Mouse (Mus musculus): ENCODE data around the gene Morc3. TPM values are rescaled to one million over a fixed set of nuclear protein-coding genes. Genes with fewer than 3 reads are reported as not detected.

The Morc3 gene
- polyA plus RNA-seq, 1 experiment from 2014 or later: 33.5 TPM

GRCm38 (mm10) chr16:93903027-93903426 is 71.1 kb downstream of the Morc3 start:
- no peaks in the 10 kb centered on the region for H3K4me1 ChIP-seq
- no peaks in the 10 kb centered on the region for H3K9me3 ChIP-seq
- H3K27ac ChIP-seq: no peak overlapping the region
- no peak for ATAC-seq (ENCODE audit: low FRiP score, low read depth)
- peaks cover 19% of the 10 kb centered on the region for H3K36me3 ChIP-seq
- no peak overlapping the region for H3K4me3 ChIP-seq
- WGBS: 82% methylated on average over 6 of the region's 6 CpGs
- H3K4me2 ChIP-seq (replicated peaks): no peak overlapping the region
- no peak overlapping the region for H3K9ac ChIP-seq
- no peaks in the 10 kb centered on the region for H3K27me3 ChIP-seq (replicated peaks)

- Histone ChIP-seq H3K27ac (no peak overlapping the region), H3K4me2 (replicated peaks) (no peak overlapping the region), H3K36me3 (peaks cover 10% of the 10 kb centered on the region; the same call in 1 of the 2 replicates), H3K9me3 (no peaks in the 10 kb centered on the region), H3K4me3 (no peak overlapping the region), H3K9ac (no peak overlapping the region), H3K4me1 (no peaks in the 10 kb centered on the region), H3K27me3 (replicated peaks) (no peaks in the 10 kb centered on the region)
- WGBS: 72% methylated on average over 11 of the region's 11 CpGs
- no peak for ATAC-seq (ENCODE audit: low FRiP score, low read depth)
Measured at GRCm38 (mm10) chr16:93906156-93907014, 74.5 kb downstream of the Morc3 start.

GRCm38 (mm10) chr16:93907761-93908160 is 75.8 kb downstream of the Morc3 start:
- ATAC-seq (ENCODE audit: low FRiP score, low read depth): no peak
- no peaks in the 10 kb centered on the region for H3K4me1 ChIP-seq
- no peak overlapping the region for H3K4me3 ChIP-seq
- no peaks in the 10 kb centered on the region for H3K27me3 ChIP-seq (replicated peaks)
- H3K9me3 ChIP-seq: no peaks in the 10 kb centered on the region
- no peak overlapping the region for H3K27ac ChIP-seq
- peaks cover 5% of the 10 kb centered on the region; the same call in 1 of the 2 replicates for H3K36me3 ChIP-seq
- no peak overlapping the region for H3K4me2 ChIP-seq (replicated peaks)
- WGBS: 83% methylated on average over 5 of the region's 5 CpGs
- no peak overlapping the region for H3K9ac ChIP-seq

DNA sequence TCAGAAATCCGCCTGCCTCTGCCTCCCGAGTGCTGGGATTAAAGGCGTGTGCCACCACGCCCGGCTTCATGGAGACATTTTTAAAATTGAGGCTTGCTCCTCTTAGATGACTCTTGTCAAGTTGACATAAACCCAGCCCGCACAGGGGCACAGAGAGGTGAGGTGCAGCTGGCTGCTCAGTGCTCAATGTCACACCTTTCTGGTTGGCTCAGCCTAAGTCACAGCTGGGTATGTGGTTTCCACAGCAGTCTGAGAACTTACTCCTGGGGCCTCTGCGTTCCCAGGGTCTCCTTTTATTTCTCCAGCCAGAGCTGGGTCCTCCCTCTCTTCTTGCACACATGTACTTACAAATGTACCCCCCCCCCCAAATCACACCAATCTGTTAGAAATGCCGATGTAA is 76.3 kb downstream of the Morc3 start:
- no peak overlapping the region for H3K27ac ChIP-seq
- H3K4me2 ChIP-seq (replicated peaks): no peak overlapping the region
- H3K9me3 ChIP-seq: no peaks in the 10 kb centered on the region
- no peak overlapping the region for H3K9ac ChIP-seq
- H3K4me1 ChIP-seq: no peaks in the 10 kb centered on the region
- no peak overlapping the region for H3K4me3 ChIP-seq
- H3K36me3 ChIP-seq: peaks cover 5% of the 10 kb centered on the region; the same call in 1 of the 2 replicates
- WGBS: 93% methylated on average over 8 of the region's 8 CpGs
- H3K27me3 ChIP-seq (replicated peaks): no peaks in the 10 kb centered on the region
- no peak for ATAC-seq (ENCODE audit: low FRiP score, low read depth)

DNA sequence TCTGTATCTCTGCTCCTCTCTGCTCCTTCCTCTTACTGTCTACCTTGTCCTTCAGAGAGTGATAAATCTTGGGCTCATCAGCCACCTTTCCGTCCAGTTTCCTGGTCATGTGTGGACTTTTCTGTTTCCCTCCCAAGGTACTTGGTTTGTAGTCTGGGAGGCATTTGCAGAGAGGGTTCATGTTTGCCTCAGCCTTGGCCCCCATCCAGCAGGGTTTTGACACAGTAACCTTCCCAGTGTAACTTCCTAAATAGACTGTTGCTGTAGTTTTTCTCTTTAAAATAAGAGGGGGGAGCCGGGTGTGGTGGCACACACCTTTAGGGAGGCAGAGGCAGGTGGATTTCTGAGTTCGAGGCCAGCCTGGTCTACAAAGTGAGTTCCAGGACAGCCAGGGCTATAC is 78.0 kb downstream of the Morc3 start:
- no peak overlapping the region for H3K27ac ChIP-seq
- peaks cover under 1% of the 10 kb centered on the region; the same call in 1 of the 2 replicates for H3K36me3 ChIP-seq
- 90% methylated on average over 3 of the region's 3 CpGs for WGBS
- no peak overlapping the region for H3K4me2 ChIP-seq (replicated peaks)
- no peaks in the 10 kb centered on the region for H3K9me3 ChIP-seq
- no peak for ATAC-seq (ENCODE audit: low FRiP score, low read depth)
- H3K9ac ChIP-seq: no peak overlapping the region
- H3K4me3 ChIP-seq: no peak overlapping the region
- H3K4me1 ChIP-seq: no peaks in the 10 kb centered on the region
- H3K27me3 ChIP-seq (replicated peaks): no peaks in the 10 kb centered on the region

GRCm38 (mm10) chr16:93910735-93911665 is 79.1 kb downstream of the Morc3 start:
- no peak overlapping the region for H3K4me2 ChIP-seq (replicated peaks)
- H3K4me3 ChIP-seq: no peak overlapping the region
- no peak overlapping the region for H3K27ac ChIP-seq
- no peak for ATAC-seq (ENCODE audit: low FRiP score, low read depth)
- no peaks in the 10 kb centered on the region for H3K9me3 ChIP-seq
- no peaks in the 10 kb centered on the region for H3K4me1 ChIP-seq
- H3K9ac ChIP-seq: no peak overlapping the region
- no peaks in the 10 kb centered on the region for H3K27me3 ChIP-seq (replicated peaks)
- no peaks in the 10 kb centered on the region; the same call in 1 of the 2 replicates for H3K36me3 ChIP-seq
- WGBS: 67% methylated on average over 28 of the region's 28 CpGs

DNA sequence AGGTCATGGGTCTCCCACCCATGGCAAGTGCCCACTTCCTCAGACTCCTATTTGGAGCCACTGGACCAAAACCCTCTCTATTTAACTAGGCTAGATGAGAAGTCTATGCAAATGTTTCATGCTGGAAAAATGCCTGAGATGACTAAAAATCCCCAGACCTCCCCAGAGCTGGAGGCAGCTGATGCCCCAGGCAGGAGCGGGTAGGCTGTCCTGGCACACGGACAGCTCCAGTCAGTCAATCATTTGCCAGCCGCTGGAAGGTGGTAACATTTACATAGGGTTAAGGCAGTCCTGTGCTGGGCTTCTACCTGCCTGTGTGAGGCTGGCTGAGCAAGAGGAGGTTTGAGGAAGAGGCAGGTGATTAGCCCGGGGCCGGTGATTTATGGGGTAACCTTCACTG is 80.2 kb downstream of the Morc3 start:
- ATAC-seq (ENCODE audit: low FRiP score, low read depth): 0 out of 2 replicates have a peak, but pooled peaks have one; percentile 17
- Histone ChIP-seq H3K9ac (no peak overlapping the region), H3K27ac (no peak overlapping the region), H3K36me3 (no peaks in the 10 kb centered on the region), H3K4me1 (no peaks in the 10 kb centered on the region), H3K4me2 (replicated peaks) (no peak overlapping the region), H3K4me3 (no peak overlapping the region), H3K9me3 (no peaks in the 10 kb centered on the region), H3K27me3 (replicated peaks) (no peaks in the 10 kb centered on the region)
- 65% methylated on average over 5 of the region's 5 CpGs for WGBS

DNA sequence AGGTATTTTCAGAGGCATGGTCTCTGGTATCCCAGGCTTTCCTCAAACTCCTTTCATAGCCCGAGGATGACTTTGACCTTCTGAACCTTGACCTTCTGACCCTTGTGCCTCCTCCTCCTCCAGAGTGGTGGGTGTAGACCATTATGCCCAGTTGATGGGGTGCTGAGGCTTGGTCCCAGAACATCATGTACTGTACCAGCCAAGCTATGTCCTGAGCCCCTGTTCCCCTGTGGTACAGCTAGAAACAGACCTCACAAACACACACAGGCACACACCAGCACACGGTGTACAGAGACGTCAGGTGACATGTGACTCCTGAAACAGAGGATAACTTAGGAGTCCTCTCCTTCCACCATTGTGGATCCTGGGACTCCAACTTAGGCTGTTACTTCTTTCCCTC is 80.9 kb downstream of the Morc3 start:
- Histone ChIP-seq H3K4me2 (replicated peaks) (no peak overlapping the region), H3K9me3 (no peaks in the 10 kb centered on the region), H3K27ac (no peak overlapping the region), H3K9ac (no peak overlapping the region), H3K4me3 (no peak overlapping the region), H3K27me3 (replicated peaks) (no peaks in the 10 kb centered on the region), H3K36me3 (no peaks in the 10 kb centered on the region), H3K4me1 (no peaks in the 10 kb centered on the region)
- ATAC-seq (ENCODE audit: low FRiP score, low read depth): no peak
- 74% methylated on average over 3 of the region's 3 CpGs for WGBS

DNA sequence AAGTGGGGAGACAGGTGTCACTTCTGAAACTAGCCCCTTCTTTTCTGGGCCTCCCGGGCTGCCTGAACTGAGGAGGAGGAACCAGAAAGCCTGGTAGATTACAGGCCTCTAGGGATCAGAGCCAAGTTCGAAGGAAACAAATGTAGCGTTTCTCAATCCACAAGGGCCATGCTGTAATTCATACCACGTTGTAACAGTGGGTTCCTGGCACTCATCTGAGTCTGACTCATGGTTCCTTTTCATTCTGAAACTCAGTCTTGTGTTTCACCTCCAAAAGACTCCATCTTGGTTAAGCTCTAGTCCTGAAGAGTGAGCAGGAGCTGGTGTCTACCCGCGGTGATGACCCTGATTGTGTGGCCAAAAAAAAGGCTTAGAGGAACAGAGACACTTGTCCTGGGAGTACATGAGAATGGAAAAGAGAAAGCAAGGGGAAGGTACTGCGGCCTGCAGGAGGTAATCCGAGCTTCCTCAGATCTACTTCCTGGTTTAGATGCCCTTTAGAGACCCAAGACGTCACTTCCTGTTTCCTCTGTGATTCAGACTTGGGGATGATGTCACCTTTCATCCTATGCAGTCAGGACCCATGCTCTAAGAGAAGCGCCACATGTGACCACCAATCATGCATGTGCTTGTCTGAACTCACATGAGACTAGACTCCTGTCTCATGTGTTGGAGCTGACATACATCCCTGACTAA is 82.1 kb downstream of the Morc3 start:
- Histone ChIP-seq H3K9me3 (no peaks in the 10 kb centered on the region), H3K27ac (no peak overlapping the region), H3K27me3 (replicated peaks) (no peaks in the 10 kb centered on the region), H3K4me3 (no peak overlapping the region), H3K4me2 (replicated peaks) (no peak overlapping the region), H3K36me3 (no peaks in the 10 kb centered on the region), H3K4me1 (peaks cover 6% of the 10 kb centered on the region; the same call in 1 of the 2 replicates), H3K9ac (no peak overlapping the region)
- WGBS: 83% methylated on average over 10 of the region's 10 CpGs
- no peak for ATAC-seq (ENCODE audit: low FRiP score, low read depth)

- no peak for ATAC-seq (ENCODE audit: low FRiP score, low read depth)
- no peak overlapping the region for H3K4me2 ChIP-seq (replicated peaks)
- no peak overlapping the region for H3K27ac ChIP-seq
- peaks cover 6% of the 10 kb centered on the region for H3K4me1 ChIP-seq
- 47% methylated on average over 7 of the region's 10 CpGs for WGBS
- no peaks in the 10 kb centered on the region for H3K27me3 ChIP-seq (replicated peaks)
- H3K9me3 ChIP-seq: no peaks in the 10 kb centered on the region
- H3K4me3 ChIP-seq: no peak overlapping the region
- H3K9ac ChIP-seq: no peak overlapping the region
- no peaks in the 10 kb centered on the region for H3K36me3 ChIP-seq
Measured at GRCm38 (mm10) chr16:93915338-93915849, 83.5 kb downstream of the Morc3 start.

DNA sequence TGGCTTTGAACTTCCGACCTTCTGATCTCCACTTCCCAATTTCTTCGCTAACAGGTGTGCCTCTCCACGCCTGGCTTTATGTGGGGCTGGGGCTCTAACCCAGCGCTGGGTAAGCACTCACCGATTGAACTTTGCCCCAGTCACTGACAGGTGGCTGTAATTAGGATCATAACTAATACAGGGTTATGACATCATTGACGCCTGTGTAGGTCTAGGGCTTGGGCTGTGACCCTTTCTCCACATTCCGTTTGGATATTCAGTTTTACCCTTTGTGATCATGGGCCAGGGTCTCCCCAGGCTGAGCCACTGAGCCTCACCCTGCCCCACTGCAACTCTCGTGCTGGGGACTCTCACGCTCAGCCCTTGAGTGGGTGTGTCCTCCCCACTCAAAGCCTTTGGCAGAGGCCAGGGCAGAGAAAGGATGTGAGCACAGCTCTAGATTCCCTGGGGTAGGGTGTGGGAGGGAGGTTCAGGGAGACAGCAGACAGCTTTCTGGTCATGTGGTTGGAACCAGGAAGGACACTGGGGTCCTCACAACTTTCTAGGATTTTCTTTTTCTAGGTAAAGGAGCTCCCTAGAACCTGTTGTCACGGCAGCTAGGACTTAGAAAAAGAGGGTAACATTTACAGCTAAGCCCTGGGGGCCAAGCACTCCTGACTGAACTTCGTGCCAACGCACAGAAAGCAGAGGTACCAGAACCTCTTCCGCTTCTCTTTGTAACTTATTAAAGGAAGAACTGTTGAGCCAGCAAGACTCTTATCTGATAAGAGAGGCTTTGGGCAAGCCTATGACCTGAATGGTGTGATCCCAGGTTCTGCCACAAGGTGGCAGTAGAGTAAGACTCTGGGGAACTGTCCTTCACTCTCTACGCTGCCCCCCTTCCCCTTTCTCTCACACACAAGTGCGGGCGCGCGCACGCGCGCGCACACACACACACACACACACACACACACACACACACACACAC is 86.1 kb downstream of the Morc3 start:
- no peak overlapping the region for H3K9ac ChIP-seq
- no peaks in the 10 kb centered on the region for H3K27me3 ChIP-seq (replicated peaks)
- H3K4me1 ChIP-seq: peaks cover 6% of the 10 kb centered on the region
- H3K9me3 ChIP-seq: no peaks in the 10 kb centered on the region
- H3K36me3 ChIP-seq: no peaks in the 10 kb centered on the region
- H3K4me2 ChIP-seq (replicated peaks): peak overlapping the region; percentile 52
- no peak overlapping the region for H3K27ac ChIP-seq
- peak; percentile 61 for ATAC-seq (ENCODE audit: low FRiP score, low read depth)
- no peak overlapping the region for H3K4me3 ChIP-seq
- WGBS: 41% methylated on average over 22 of the region's 22 CpGs
